Mouse (Mus musculus) erythroblast, embryonic 14.5 days (primary cell): ENCODE data around the gene Rap1gap2.

Source experiments
- GATA1 ChIP-seq: IDR thresholded peaks from 2 replicates; pipeline ENCODE4 v1.6.1; 2012; ENCODE audit warnings: low read length, inconsistent platforms, mixed read lengths
- TAL1 ChIP-seq: IDR thresholded peaks from 3 replicates; pipeline ENCODE4 v1.6.1; 2012; ENCODE audit warnings: low read length, inconsistent platforms, mixed read lengths

DNA sequence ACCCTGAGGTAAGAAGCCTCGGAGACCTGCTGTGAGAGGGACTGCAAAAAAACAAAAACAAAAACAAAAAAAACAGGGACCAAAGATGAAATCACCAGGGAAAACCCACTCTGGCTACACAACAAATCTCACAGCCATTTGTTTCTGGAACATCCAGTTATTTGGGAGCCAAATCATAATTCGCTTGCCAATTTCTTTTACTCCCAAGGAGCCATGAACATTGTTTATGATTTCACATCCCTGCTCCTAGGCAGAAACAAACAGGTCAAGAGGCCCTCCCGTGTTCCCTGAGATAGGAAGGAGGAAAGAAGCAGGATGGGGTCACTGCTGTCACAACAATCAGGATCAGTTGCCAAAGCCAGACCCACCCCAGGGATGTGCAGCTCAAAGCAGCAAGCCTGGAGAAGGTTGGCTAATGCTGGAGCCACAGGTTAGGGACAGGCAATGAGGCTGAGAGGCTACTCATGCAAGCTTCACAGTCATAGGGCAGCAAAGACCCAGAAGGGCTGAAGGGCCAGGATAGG, 197.2 kb downstream of the Rap1gap2 start:
- TF ChIP-seq TAL1 = no peak
- TF ChIP-seq GATA1 = no peak
